Mouse (Mus musculus): ENCODE results near the gene Mtf1. TPM values are rescaled to one million over a fixed set of nuclear protein-coding genes. Genes with fewer than 3 reads are reported as not detected.

Gene Mtf1
- polyA plus RNA-seq, 1 experiment from 2014 or later = 13.2 TPM

DNA sequence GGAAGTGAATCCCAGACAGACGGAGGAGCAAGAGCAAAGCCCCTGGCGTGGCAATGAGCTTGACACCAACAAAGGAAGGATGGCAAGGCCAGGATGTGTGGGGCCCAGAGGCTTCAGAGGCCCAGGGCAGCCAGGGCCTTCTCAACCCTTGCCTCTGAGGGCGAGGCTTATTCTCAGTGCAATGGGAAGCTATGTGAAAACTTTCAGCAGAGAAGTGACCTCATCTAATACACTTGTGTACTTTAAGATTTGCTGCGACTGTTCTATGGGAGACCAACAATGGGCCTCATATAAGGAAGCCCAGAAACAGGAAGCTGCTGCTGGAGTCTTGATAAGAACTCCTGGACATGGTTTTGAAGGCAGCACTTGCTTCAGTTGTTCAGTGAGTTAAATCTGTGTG is 29.8 kb upstream of the Mtf1 start:
- no peak overlapping the region for H3K9ac ChIP-seq
- no peaks in the 10 kb centered on the region for H3K4me1 ChIP-seq
- peak; percentile 70 for ATAC-seq (ENCODE audit: borderline replicate concordance, extremely low read depth, low FRiP score, low TSS enrichment)
- WGBS = 34% methylated on average over 4 of the region's 4 CpGs
- no peaks in the 10 kb centered on the region for H3K9me3 ChIP-seq
- no peaks in the 10 kb centered on the region for H3K27me3 ChIP-seq
- peak overlapping the region; percentile 68 for H3K27ac ChIP-seq
- H3K36me3 ChIP-seq = no peaks in the 10 kb centered on the region
- H3K4me3 ChIP-seq = no peak overlapping the region
- no peak overlapping the region for H3K4me2 ChIP-seq

DNA sequence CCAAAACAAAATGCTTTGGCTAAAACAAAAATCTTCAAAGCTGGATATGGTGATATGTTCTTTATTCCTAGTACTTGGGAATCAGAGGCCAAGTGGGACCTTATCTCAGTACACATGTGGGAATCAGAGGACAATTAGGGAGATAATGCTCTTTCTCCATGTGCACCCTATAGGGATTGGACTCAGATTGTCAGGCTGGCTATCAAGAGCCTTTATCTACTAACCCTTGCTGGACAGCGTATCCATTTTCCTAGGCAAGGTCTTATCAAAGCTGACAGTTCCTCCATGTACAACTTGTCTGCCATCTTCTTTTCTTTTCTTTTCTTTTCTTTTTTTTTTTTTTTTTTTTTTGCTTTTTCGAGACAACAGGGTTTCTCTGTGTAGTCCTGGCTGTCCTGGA is 28.5 kb upstream of the Mtf1 start:
- no peak for ATAC-seq (ENCODE audit: borderline replicate concordance, extremely low read depth, low FRiP score, low TSS enrichment)
- Histone ChIP-seq H3K27me3 (no peaks in the 10 kb centered on the region), H3K4me1 (no peaks in the 10 kb centered on the region), H3K27ac (no peak overlapping the region), H3K4me2 (no peak overlapping the region), H3K9me3 (no peaks in the 10 kb centered on the region), H3K9ac (no peak overlapping the region), H3K4me3 (no peak overlapping the region), H3K36me3 (no peaks in the 10 kb centered on the region)
- 92% methylated on average over 1 of the region's 2 CpGs for WGBS

DNA sequence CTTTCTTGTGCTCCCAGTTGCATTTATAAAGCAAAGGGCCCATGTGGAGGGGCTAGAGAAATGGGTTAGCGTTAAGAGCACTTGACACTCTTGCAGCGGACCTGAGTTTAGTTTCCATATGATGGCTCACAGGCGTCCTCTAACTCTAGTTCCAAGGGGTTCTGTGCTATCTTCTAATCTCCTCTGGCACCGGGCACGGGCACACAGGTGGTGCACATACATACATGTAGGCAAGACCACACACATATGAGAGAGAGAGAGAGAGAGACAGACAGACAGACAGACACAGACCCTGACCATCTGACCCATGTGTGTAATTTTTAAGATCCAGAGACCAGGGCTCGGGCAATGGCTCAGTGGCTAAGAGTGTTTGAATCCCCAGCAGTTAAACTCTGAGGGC is 27.9 kb upstream of the Mtf1 start:
- no peaks in the 10 kb centered on the region for H3K4me1 ChIP-seq
- H3K9ac ChIP-seq = no peak overlapping the region
- WGBS = 87% methylated on average over 6 of the region's 6 CpGs
- H3K9me3 ChIP-seq = no peaks in the 10 kb centered on the region
- no peak overlapping the region for H3K4me3 ChIP-seq
- H3K27me3 ChIP-seq = no peaks in the 10 kb centered on the region
- H3K36me3 ChIP-seq = no peaks in the 10 kb centered on the region
- H3K27ac ChIP-seq = no peak overlapping the region
- H3K4me2 ChIP-seq = no peak overlapping the region
- ATAC-seq (ENCODE audit: borderline replicate concordance, extremely low read depth, low FRiP score, low TSS enrichment) = no peak

DNA sequence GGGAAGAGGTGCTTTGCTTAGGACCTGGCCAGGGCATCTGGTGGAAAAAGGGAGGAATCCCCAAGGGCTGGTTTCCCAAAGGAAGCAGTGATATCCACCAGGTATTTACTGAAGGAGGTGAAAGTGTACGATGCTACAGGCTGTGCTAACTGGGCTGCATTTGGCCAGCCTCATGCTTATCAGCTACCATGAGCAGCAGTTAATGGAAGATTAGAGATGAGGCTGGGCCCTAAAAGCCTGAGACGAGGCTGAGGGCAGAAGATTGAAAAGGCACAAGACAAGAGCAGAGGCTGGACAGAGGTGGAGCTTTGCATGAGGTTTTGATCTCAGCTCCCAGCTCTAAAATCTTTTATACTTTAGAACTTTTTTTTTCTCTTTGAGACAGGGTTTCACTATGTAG is 27.5 kb upstream of the Mtf1 start:
- no peak for ATAC-seq (ENCODE audit: borderline replicate concordance, extremely low read depth, low FRiP score, low TSS enrichment)
- Histone ChIP-seq H3K27me3 (no peaks in the 10 kb centered on the region), H3K9ac (no peak overlapping the region), H3K9me3 (no peaks in the 10 kb centered on the region), H3K4me1 (no peaks in the 10 kb centered on the region), H3K4me2 (no peak overlapping the region), H3K4me3 (no peak overlapping the region), H3K36me3 (no peaks in the 10 kb centered on the region; the same call in 1 of the 2 replicates), H3K27ac (no peak overlapping the region)
- WGBS = 64% methylated on average over 2 of the region's 2 CpGs

DNA sequence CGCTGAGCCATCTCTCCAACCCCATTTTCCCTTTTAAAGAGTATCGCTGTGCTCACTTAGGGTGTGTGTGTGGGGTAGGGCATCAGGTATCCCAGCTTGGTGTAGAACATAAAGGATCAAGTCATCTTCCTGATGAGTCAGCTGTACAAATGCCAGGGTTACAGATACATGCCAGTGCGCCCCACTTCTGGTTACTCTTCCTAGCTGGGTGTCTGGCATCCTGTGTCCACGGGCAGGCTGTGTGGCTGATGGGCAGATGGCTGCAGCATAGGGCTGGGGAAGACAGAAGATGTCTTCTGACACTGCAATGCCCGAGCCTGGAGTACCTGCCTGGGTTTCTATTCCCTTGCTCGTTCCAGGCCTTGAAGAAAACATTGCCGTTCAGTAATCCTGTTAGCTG is 20.5 kb upstream of the Mtf1 start:
- H3K4me3 ChIP-seq = no peak overlapping the region
- ATAC-seq (ENCODE audit: borderline replicate concordance, extremely low read depth, low FRiP score, low TSS enrichment) = no peak
- no peaks in the 10 kb centered on the region for H3K27me3 ChIP-seq
- H3K27ac ChIP-seq = no peak overlapping the region
- 90% methylated on average over 7 of the region's 7 CpGs for WGBS
- H3K4me1 ChIP-seq = no peaks in the 10 kb centered on the region
- no peaks in the 10 kb centered on the region for H3K9me3 ChIP-seq
- no peak overlapping the region for H3K4me2 ChIP-seq
- H3K36me3 ChIP-seq = peaks cover 56% of the 10 kb centered on the region
- H3K9ac ChIP-seq = no peak overlapping the region

DNA sequence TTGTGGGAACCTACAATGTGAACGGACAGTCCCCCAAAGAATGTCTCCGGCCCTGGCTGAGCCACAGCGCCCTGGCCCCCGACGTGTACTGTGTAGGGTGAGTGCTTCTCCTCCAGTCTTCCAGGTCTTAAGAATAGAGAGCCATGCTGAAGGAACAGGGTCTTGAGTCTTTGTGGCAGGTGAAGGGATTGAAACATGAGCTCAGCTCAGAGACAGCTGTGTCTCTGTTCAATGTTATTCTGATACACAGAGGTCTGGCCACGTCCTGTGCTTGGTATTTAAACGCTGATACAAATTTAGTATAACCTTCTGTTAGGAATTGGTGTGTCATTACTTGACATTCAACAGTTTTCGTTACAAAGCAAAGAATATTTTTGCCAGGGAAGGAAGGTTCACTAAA is 19.5 kb upstream of the Mtf1 start:
- H3K9me3 ChIP-seq = no peaks in the 10 kb centered on the region
- H3K36me3 ChIP-seq = peaks cover 66% of the 10 kb centered on the region
- no peak overlapping the region for H3K27ac ChIP-seq
- WGBS = 94% methylated on average over 8 of the region's 8 CpGs
- no peak overlapping the region for H3K9ac ChIP-seq
- no peaks in the 10 kb centered on the region for H3K4me1 ChIP-seq
- H3K4me2 ChIP-seq = no peak overlapping the region
- H3K4me3 ChIP-seq = no peak overlapping the region
- no peaks in the 10 kb centered on the region for H3K27me3 ChIP-seq
- ATAC-seq (ENCODE audit: borderline replicate concordance, extremely low read depth, low FRiP score, low TSS enrichment) = no peak

DNA sequence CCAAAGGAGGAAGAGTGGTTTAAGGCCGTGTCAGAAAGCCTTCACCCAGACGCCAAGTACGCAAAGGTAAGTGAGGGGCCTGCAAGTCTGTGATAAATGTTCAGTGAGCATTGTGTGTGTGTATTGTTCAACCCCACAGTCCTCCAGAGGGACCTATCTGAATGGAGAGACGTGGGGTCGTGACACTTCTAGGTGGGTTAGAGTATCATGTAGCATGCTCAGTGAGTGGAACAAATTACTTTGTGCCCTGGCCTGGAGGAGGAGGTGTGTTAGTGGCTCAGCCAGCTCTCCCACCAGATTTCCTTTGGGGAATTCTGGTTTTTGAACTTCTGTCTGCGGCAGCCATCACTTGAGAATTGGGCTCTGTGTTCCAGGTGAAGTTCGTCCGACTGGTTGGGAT is 18.0 kb upstream of the Mtf1 start:
- ATAC-seq (ENCODE audit: borderline replicate concordance, extremely low read depth, low FRiP score, low TSS enrichment) = no peak
- WGBS = 92% methylated on average over 8 of the region's 8 CpGs
- no peak overlapping the region for H3K27ac ChIP-seq

DNA sequence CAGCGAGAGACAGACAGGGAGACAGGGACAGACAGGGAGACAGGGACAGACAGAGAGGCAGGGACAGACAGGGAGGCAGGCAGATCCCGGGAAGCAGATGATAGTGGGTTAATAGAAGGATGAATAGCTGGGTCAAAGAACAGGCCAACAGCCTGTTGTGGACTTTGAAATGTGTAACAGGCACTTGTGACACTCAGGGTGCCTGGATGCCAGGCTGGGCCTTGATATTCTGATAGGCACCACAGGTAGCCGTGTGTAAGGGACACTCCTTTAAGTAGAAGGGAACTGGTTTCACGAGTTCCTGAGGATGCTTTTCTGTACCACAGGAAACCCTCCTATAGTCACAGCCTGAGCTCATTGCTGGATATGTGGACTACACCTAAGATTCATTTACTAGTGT is 11.9 kb upstream of the Mtf1 start:
- no peak for ATAC-seq (ENCODE audit: borderline replicate concordance, extremely low read depth, low FRiP score, low TSS enrichment)
- WGBS = 62% methylated on average over 4 of the region's 4 CpGs
- Histone ChIP-seq H3K4me3 (no peak overlapping the region), H3K9ac (no peak overlapping the region), H3K4me2 (no peak overlapping the region), H3K27ac (no peak overlapping the region), H3K36me3 (peaks cover 79% of the 10 kb centered on the region), H3K9me3 (no peaks in the 10 kb centered on the region), H3K4me1 (no peaks in the 10 kb centered on the region), H3K27me3 (no peaks in the 10 kb centered on the region)

More for the DNA sequence above, 18.0 kb upstream of the Mtf1 start:
- Histone ChIP-seq H3K27me3 (no peaks in the 10 kb centered on the region), H3K9me3 (no peaks in the 10 kb centered on the region), H3K36me3 (peaks cover 77% of the 10 kb centered on the region), H3K4me2 (no peak overlapping the region), H3K4me1 (no peaks in the 10 kb centered on the region), H3K4me3 (no peak overlapping the region), H3K9ac (no peak overlapping the region)

DNA sequence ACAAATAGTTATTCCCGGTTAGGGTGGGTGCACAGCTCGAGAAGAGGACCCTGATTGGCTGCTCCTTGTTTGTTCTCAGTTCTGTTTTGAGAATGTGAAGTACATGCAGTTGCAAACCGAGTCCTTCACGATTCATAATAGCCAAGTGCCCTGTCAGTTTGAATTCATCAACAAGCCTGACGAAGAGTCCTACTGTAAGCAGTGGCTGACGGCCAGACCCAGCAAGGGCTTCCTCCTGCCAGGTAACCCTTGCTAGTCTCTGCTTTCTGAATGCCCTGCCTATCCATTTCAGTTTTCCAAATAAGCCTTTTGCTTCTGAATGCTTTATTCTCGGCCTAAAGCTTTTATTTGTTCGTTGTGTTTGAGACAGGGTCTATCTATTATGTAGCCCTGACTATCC is 9.8 kb upstream of the Mtf1 start:
- Histone ChIP-seq H3K9ac (no peak overlapping the region), H3K36me3 (peaks cover 69% of the 10 kb centered on the region)
- WGBS = 79% methylated on average over 8 of the region's 8 CpGs

DNA sequence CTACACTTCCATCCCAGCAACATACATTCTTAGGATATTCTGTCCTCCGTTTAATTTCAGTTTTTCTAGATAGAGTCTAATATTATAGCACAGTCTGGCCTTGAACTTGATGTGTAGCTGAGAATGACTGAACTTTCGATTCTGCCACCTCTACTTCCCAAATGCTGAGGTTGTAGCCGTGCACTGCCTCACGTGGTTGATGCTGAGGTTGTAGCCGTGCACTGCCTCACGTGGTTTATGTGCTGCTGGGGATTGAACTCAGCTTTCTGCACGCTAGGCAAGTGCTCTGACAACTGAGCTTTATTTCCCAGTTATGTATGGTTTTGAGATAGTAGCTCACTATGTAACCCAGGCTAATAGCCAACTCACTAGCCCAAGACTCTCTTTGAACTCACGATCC is 5.8 kb upstream of the Mtf1 start:
- no peak overlapping the region for H3K4me2 ChIP-seq
- no peak for ATAC-seq (ENCODE audit: borderline replicate concordance, extremely low read depth, low FRiP score, low TSS enrichment)
- H3K9ac ChIP-seq = no peak overlapping the region
- WGBS = 87% methylated on average over 8 of the region's 8 CpGs
- H3K36me3 ChIP-seq = peaks cover 57% of the 10 kb centered on the region
- no peaks in the 10 kb centered on the region for H3K27me3 ChIP-seq
- H3K4me3 ChIP-seq = no peak overlapping the region
- H3K27ac ChIP-seq = no peak overlapping the region
- H3K9me3 ChIP-seq = no peaks in the 10 kb centered on the region
- no peaks in the 10 kb centered on the region for H3K4me1 ChIP-seq

More for the DNA sequence above, 9.8 kb upstream of the Mtf1 start:
- Histone ChIP-seq H3K27ac (no peak overlapping the region), H3K4me1 (no peaks in the 10 kb centered on the region), H3K4me3 (no peak overlapping the region), H3K4me2 (no peak overlapping the region), H3K27me3 (no peaks in the 10 kb centered on the region), H3K9me3 (no peaks in the 10 kb centered on the region)
- ATAC-seq (ENCODE audit: borderline replicate concordance, extremely low read depth, low FRiP score, low TSS enrichment) = no peak

DNA sequence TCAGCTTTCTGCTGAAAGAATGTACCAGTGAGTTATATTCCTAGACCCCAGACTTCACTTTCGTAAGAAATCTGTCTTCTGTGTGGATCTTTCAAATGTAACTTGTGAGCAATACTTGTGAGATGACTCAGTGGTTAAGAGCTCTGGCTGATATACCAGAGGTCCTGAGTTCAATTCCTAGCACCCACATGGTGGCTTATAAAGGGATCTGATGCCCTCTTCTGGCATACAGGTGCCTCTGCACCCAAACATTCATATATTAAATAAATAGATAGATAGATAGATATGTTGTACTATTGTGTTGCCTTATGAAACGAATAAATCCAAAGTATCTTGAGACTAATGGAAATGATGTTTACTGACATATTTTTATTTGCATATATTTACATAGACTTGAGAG is 5.0 kb upstream of the Mtf1 start:
- WGBS = 92% methylated on average over 2 of the region's 2 CpGs
- Histone ChIP-seq H3K27me3 (no peaks in the 10 kb centered on the region), H3K4me3 (no peak overlapping the region), H3K9me3 (no peaks in the 10 kb centered on the region), H3K36me3 (peaks cover 49% of the 10 kb centered on the region), H3K4me1 (peaks cover 3% of the 10 kb centered on the region; the same call in 1 of the 2 replicates), H3K27ac (no peak overlapping the region), H3K4me2 (no peak overlapping the region), H3K9ac (no peak overlapping the region)
- ATAC-seq (ENCODE audit: borderline replicate concordance, extremely low read depth, low FRiP score, low TSS enrichment) = no peak

DNA sequence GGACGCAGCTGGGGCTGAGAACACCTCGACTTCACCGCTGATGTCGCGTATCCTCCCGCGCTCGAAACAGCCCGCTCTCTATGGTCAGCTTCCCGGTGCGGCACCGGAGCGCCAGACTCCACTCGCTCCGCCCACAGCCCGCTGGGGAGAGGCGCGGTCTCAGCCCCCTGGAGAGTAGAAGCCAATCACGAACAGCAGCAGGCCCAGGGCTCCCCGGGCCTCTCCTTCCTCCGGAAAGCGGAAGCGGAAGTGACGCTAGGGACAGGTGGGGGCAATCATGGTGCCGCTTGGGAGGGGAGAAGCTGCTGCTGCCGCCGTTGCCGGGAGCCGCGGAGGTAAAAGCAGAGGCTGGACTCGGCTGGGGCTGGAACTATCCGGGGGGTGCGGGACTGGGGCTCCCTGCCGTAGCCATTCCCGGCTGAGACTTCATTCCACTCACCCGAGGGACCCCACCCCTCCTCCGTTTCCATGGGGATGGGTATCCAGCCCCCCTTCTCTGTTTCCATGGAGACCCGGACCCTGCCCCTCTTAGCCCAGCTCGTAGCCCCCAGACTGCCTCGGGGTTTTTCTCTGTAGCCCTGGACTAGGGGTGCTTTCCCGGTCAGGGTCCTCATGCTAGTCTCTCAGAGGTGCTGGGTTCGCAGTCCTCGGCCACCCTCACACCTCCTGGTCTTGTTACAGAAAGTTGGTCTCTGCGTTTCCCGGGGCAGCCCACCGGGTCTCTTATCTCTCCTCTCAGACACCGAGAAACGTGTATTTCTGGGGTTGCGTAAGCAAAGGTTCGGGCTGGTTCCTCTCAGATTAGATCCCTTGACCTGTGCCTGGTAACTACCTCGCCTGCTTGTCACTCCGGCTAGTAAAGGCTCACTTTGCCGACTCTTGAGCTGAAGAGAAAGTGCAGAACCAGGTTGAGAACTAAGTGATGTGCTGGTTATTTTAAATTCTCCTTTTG is 681 bp downstream of the Mtf1 start:
- WGBS = under 1% methylated on average over 53 of the region's 53 CpGs
- Histone ChIP-seq H3K4me1 (peaks cover 12% of the 10 kb centered on the region), H3K27ac (peak overlapping the region; percentile 99), H3K36me3 (peaks cover 32% of the 10 kb centered on the region), H3K9ac (peak overlapping the region; percentile 96), H3K9me3 (no peaks in the 10 kb centered on the region), H3K4me2 (peak overlapping the region; percentile 89), H3K27me3 (no peaks in the 10 kb centered on the region), H3K4me3 (peak overlapping the region; percentile 100)
- ATAC-seq (ENCODE audit: borderline replicate concordance, extremely low read depth, low FRiP score, low TSS enrichment) = peak; percentile 100
